Mouse (Mus musculus): ENCODE results near the gene Dapk2.

DNA sequence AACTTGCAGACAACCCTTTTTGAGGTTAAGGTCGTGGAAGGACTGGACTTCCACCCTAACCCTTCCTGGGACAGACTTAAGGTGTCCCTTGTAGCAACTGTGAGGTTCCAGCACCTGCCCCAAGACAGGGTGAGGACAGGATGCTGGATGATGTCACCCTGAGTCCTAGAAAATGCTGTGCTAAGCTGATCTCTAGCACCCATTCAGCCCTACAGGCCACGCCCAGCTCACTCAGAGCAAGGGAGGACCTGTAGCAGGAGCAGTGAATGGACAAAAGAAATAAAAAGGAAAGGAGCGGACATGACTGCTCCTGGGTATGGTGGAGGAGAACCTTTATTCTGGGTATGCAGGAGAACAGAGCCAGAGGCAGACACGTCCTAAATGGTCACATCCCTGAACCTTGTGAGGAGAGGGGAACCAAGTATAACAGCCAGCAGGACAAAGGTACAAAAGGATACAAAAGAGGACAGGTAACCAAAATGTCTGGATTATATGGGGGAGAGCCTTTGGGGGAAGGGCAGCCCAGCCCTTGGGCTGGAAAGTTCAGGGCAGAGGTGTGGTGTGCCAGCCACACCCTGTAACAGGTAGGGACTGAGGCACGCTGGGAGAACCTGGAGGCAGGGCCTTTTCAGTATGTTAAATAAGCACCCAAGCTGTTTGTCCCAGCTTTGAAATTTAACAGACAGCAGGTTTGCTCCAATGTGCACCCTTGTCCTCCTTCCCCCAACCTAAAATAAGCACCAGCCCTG, 67.9 kb downstream of the Dapk2 start:
- no peak for TF ChIP-seq CTCF (IDR thresholded peaks at IDR 0.05; ENCODE audit: low read depth, low read length)
- TF ChIP-seq TAL1 (conservative IDR thresholded peaks at IDR 0.05; ENCODE audit: low read depth, low read length) = no peak

Data from G1E (cell line).